Mouse (Mus musculus): ENCODE data around the gene Lrrc66. TPM values are rescaled to one million over a fixed set of nuclear protein-coding genes. Genes with fewer than 3 reads are reported as not detected.

The Lrrc66 gene
- total RNA-seq (2021): not detected

- DNase-seq (ENCODE audit: low spot score in 2 of 2): no peak
- intact Hi-C loops (cut with DNase I): no loop called here
These were observed at the start of gene Lrrc66 for GRCm38 (mm10) chr5:73632291-73632690. Gene Lrrc66, minus strand, starts transcription at chr5:73632526.

- DNase-seq (ENCODE audit: low spot score in 2 of 2): peak in 1 of 2 experiments; percentile 19
- intact Hi-C loops (cut with DNase I): no loop called here
These were observed 44.3 kb upstream of the Lrrc66 start for GRCm38 (mm10) chr5:73676626-73677025.

GRCm38 (mm10) chr5:73675604-73676003, 43.3 kb upstream of the Lrrc66 start:
- peak in 1 of 2 experiments; percentile 39 for DNase-seq (ENCODE audit: low spot score in 2 of 2)
- intact Hi-C loops (cut with DNase I): no loop called here

GRCm38 (mm10) chr5:73669386-73669785, 37.1 kb upstream of the Lrrc66 start:
- intact Hi-C loops (cut with DNase I): no loop called here
- DNase-seq (ENCODE audit: low spot score in 2 of 2): no peak

- peak in 1 of 2 experiments; percentile 17 for DNase-seq (ENCODE audit: low spot score in 2 of 2)
- intact Hi-C loops (cut with DNase I): no loop called here
These were observed 35.6 kb upstream of the Lrrc66 start for GRCm38 (mm10) chr5:73667877-73668276.

GRCm38 (mm10) chr5:73666695-73667094, 34.4 kb upstream of the Lrrc66 start:
- intact Hi-C loops (cut with DNase I): no loop called here
- DNase-seq (ENCODE audit: low spot score in 2 of 2): no peak

GRCm38 (mm10) chr5:73651855-73652201, 19.5 kb upstream of the Lrrc66 start:
- intact Hi-C loops (cut with DNase I): no loop called here
- no peak for DNase-seq (ENCODE audit: low spot score in 2 of 2)

- intact Hi-C loops (cut with DNase I): no loop called here
- DNase-seq (ENCODE audit: low spot score in 2 of 2): no peak
These were observed 18.9 kb upstream of the Lrrc66 start, which contains the start of gene Spata18 for GRCm38 (mm10) chr5:73651061-73651854. Gene Spata18, plus strand, starts transcription at chr5:73651379.

GRCm38 (mm10) chr5:73650365-73650964, 18.1 kb upstream of the Lrrc66 start:
- intact Hi-C loops (cut with DNase I): no loop called here
- no peak for DNase-seq (ENCODE audit: low spot score in 2 of 2)

- peak; percentile 84 to 89 for DNase-seq (ENCODE audit: low spot score in 2 of 2)
- intact Hi-C loops (cut with DNase I): no loop called here
These were observed 15.1 kb upstream of the Lrrc66 start, which contains the start of gene Sgcb for GRCm38 (mm10) chr5:73647261-73647900. Gene Sgcb, minus strand, starts transcription at chr5:73647790.

- intact Hi-C loops (cut with DNase I): no loop called here
- peak in 1 of 2 experiments; percentile 35 for DNase-seq (ENCODE audit: low spot score in 2 of 2)
These were observed 9.8 kb upstream of the Lrrc66 start for GRCm38 (mm10) chr5:73642091-73642490.

- intact Hi-C loops (cut with DNase I): no loop called here
These were observed 8.7 kb upstream of the Lrrc66 start for GRCm38 (mm10) chr5:73641058-73641457.

GRCm38 (mm10) chr5:73637337-73638107, 5.2 kb upstream of the Lrrc66 start:
- DNase-seq (ENCODE audit: low spot score in 2 of 2): peak in 1 of 2 experiments; percentile 79
- intact Hi-C loops (cut with DNase I): loop anchor here (1.0 to 5.0 kb wide), 3 partner anchors 97 to 206 kb away; no protein-coding TSS in a partner anchor

More at GRCm38 (mm10) chr5:73641058-73641457, 8.7 kb upstream of the Lrrc66 start:
- DNase-seq (ENCODE audit: low spot score in 2 of 2): no peak

GRCm38 (mm10) chr5:73633141-73633540, 815 bp upstream of the Lrrc66 start:
- DNase-seq (ENCODE audit: low spot score in 2 of 2): peak; percentile 84
- intact Hi-C loops (cut with DNase I): no loop called here

GRCm38 (mm10) chr5:73631001-73631558, 1.2 kb downstream of the Lrrc66 start:
- no peak for DNase-seq (ENCODE audit: low spot score in 2 of 2)
- intact Hi-C loops (cut with DNase I): no loop called here

- intact Hi-C loops (cut with DNase I): no loop called here
- DNase-seq (ENCODE audit: low spot score in 2 of 2): no peak
These were observed 2.2 kb downstream of the Lrrc66 start for GRCm38 (mm10) chr5:73630141-73630540.

- intact Hi-C loops (cut with DNase I): no loop called here
- no peak for DNase-seq (ENCODE audit: low spot score in 2 of 2)
These were observed 4.3 kb downstream of the Lrrc66 start for GRCm38 (mm10) chr5:73627991-73628390.

GRCm38 (mm10) chr5:73627559-73627958, 4.8 kb downstream of the Lrrc66 start:
- intact Hi-C loops (cut with DNase I): no loop called here
- no peak for DNase-seq (ENCODE audit: low spot score in 2 of 2)

- intact Hi-C loops (cut with DNase I): no loop called here
- no peak for DNase-seq (ENCODE audit: low spot score in 2 of 2)
These were observed 5.5 kb downstream of the Lrrc66 start for GRCm38 (mm10) chr5:73626842-73627241.
